Mouse (Mus musculus) ES-E14 (cell line): ENCODE measurements around the gene Rpn1. TPM values are rescaled to one million over a fixed set of nuclear protein-coding genes. Genes with fewer than 3 reads are reported as not detected.

Source experiments
- DNase-seq: peaks from one replicate; pipeline ENCODE4 v3.0.0-alpha.2; 2013; ENCODE audit warnings: low read depth, low spot score
- H3K27ac ChIP-seq: 2 replicates; pipeline ENCODE4 v1.5.1; 2012; ENCODE audit warnings: low read depth, mild to moderate bottlenecking, low read length, moderate library complexity, mixed read lengths; ENCODE audit not compliant: poor library complexity, insufficient read depth, severe bottlenecking
- H3K36me3 ChIP-seq: 2 replicates; pipeline ENCODE4 v1.6.1; 2012; ENCODE audit warnings: mild to moderate bottlenecking, low read length, moderate library complexity, mixed read lengths; ENCODE audit not compliant: control insufficient read depth, poor library complexity, insufficient read depth, severe bottlenecking
- H3K4me1 ChIP-seq, 2 experiments: fragments of 150-350 bp in 1 of 2; sonication (generic) in 1 of 2; 2 replicates each; pipeline ENCODE4 v1.6.1; 2012; ENCODE audit warnings: low read length in 2 of 2, mild to moderate bottlenecking in 1 of 2, mixed read lengths in 1 of 2; ENCODE audit not compliant: control insufficient read depth in 2 of 2, insufficient read depth in 2 of 2, poor library complexity in 1 of 2
- H3K4me3 ChIP-seq, 2 experiments: fragments of 150-350 bp in 1 of 2; sonication (generic) in 1 of 2; 2 replicates each; pipeline ENCODE4 v1.5.1; 2012; ENCODE audit warnings: low read length in 2 of 2, low read depth in 1 of 2, mild to moderate bottlenecking in 1 of 2, mixed read lengths in 1 of 2; ENCODE audit not compliant: insufficient read depth in 1 of 2, poor library complexity in 1 of 2, severe bottlenecking in 1 of 2
- H3K9ac ChIP-seq: 2 replicates; pipeline ENCODE4 v1.6.1; 2012; ENCODE audit warnings: low read depth, mild to moderate bottlenecking, low read length, mixed read lengths; ENCODE audit not compliant: poor library complexity, insufficient read depth, severe bottlenecking
- H3K9me3 ChIP-seq: fragments of 150-350 bp; sonication (generic); 2 replicates; pipeline ENCODE4 v1.6.1; 2012; ENCODE audit warnings: low read depth, mild to moderate bottlenecking, low read length; ENCODE audit not compliant: control insufficient read depth, insufficient read depth
- CHD2 ChIP-seq: IDR thresholded peaks from 2 replicates; pipeline ENCODE4 v1.6.1; 2014; ENCODE audit warnings: mild to moderate bottlenecking, low read depth, low read length, inconsistent platforms
- HCFC1 ChIP-seq: IDR thresholded peaks from 2 replicates; pipeline ENCODE4 v1.6.1; 2012; ENCODE audit warnings: low read length, inconsistent platforms, borderline replicate concordance; ENCODE audit not compliant: insufficient read depth
- MAFK ChIP-seq: IDR thresholded peaks from 2 replicates; pipeline ENCODE4 v1.6.1; 2014; ENCODE audit warnings: mild to moderate bottlenecking, low read depth, low read length, inconsistent platforms; ENCODE audit not compliant: insufficient read depth
- ZC3H11A ChIP-seq: IDR thresholded peaks from 2 replicates; pipeline ENCODE4 v1.6.1; 2012; ENCODE audit warnings: low read depth, mild to moderate bottlenecking, inconsistent platforms, low read length, borderline replicate concordance
- ZNF384 ChIP-seq: IDR thresholded peaks from 2 replicates; pipeline ENCODE4 v1.6.1; 2012; ENCODE audit warnings: low read depth, low read length, inconsistent platforms
- in situ Hi-C, 2 experiments: fragments of 600-800 bp; cut with MboI; formaldehyde crosslinking; loops; one replicate each; pipeline ENCODE4 v1.15.1; 2025; ENCODE audit warnings: low sequenced_read_pairs in 2 of 2, inconsistent platforms in 1 of 2; ENCODE audit not compliant: unreplicated experiment in 2 of 2
- total RNA-seq: library from RNA; depleted of rRNA; stranded (reverse); fragments of 300-350 nt; gene quantifications from 2 replicates; pipeline ENCODE4 v1.2.3, GENCODE M21; 2012

The Rpn1 gene
- total RNA-seq, 1 experiment, result 376 TPM

DNA sequence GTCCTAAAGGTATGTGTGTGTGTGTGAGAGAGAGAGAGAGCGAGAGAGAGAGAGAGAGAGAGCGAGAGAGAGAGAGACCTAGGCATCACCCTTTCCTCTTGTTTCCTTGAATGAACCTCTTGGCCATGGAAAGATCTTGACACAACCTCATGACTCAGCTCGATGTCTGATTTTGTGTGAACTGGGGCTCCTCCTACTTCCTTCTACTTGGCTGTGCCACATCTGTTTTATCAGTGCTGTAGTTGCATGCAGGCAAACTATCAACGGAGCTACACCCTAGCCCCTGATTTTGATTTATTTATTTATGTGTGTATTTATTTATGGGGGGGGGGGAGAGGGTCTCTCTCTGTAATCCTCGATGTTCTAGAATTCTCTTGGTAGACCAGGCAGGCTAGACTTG lies 36.4 kb upstream of the Rpn1 start:
- Histone ChIP-seq H3K9ac (no peak overlapping the region), H3K4me1 (peaks cover 3 to 4% of the 10 kb centered on the region in 2 experiments; a peak in 1 of 4 replicates), H3K27ac (no peak overlapping the region), H3K4me3 (no peak overlapping the region), H3K9me3 (no peaks in the 10 kb centered on the region), H3K36me3 (no peaks in the 10 kb centered on the region)
- TF ChIP-seq ZC3H11A, result no peak
- TF ChIP-seq MAFK, result no peak
- TF ChIP-seq ZNF384, result no peak
- no peak for TF ChIP-seq CHD2
- TF ChIP-seq HCFC1, result no peak
- DNase-seq, result no peak
- in situ Hi-C loops, result no loop called here

- no peaks in the 10 kb centered on the region for H3K36me3 ChIP-seq
- DNase-seq, result no peak
- in situ Hi-C loops, result no loop called here
- H3K4me3 ChIP-seq, result no peak overlapping the region
- H3K9ac ChIP-seq, result no peak overlapping the region
- H3K4me1 ChIP-seq, result 0 out of 4 replicates have a peak, but pooled peaks cover 0 to under 1% of the 10 kb centered on the region in 2 experiments
- H3K27ac ChIP-seq, result no peak overlapping the region
- no peaks in the 10 kb centered on the region for H3K9me3 ChIP-seq
- TF ChIP-seq ZNF384, result no peak
- no peak for TF ChIP-seq CHD2
- no peak for TF ChIP-seq MAFK
- no peak for TF ChIP-seq ZC3H11A
- TF ChIP-seq HCFC1, result no peak
These were observed 35.3 kb upstream of the Rpn1 start for GRCm38 (mm10) chr6:88049008-88049407.

DNA sequence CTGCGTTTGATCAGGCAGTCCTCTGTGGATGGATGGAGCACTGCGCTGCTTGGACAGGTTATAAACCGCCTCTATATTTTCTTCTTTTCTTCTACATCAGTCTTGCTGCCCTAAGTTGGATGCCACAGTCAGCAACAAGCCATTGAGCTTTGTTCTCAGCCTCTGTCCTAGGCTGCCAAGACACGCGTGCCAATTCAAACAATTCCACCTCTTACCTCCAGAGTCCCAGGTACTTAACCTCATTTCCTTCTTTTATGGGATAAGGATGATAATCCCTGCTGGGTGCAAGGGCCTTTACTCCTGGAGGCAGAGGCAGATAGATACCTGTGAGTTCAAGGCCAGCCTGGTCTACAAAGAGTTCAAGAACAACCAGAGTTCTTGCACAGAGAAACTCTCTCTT lies 33.1 kb upstream of the Rpn1 start:
- H3K27ac ChIP-seq, result no peak overlapping the region
- no peak overlapping the region for H3K9ac ChIP-seq
- no peak for TF ChIP-seq MAFK
- H3K9me3 ChIP-seq, result no peaks in the 10 kb centered on the region
- no peak overlapping the region for H3K4me3 ChIP-seq
- no peaks in the 10 kb centered on the region for H3K4me1 ChIP-seq
- no peak for DNase-seq
- in situ Hi-C loops, result no loop called here
- no peaks in the 10 kb centered on the region for H3K36me3 ChIP-seq

DNA sequence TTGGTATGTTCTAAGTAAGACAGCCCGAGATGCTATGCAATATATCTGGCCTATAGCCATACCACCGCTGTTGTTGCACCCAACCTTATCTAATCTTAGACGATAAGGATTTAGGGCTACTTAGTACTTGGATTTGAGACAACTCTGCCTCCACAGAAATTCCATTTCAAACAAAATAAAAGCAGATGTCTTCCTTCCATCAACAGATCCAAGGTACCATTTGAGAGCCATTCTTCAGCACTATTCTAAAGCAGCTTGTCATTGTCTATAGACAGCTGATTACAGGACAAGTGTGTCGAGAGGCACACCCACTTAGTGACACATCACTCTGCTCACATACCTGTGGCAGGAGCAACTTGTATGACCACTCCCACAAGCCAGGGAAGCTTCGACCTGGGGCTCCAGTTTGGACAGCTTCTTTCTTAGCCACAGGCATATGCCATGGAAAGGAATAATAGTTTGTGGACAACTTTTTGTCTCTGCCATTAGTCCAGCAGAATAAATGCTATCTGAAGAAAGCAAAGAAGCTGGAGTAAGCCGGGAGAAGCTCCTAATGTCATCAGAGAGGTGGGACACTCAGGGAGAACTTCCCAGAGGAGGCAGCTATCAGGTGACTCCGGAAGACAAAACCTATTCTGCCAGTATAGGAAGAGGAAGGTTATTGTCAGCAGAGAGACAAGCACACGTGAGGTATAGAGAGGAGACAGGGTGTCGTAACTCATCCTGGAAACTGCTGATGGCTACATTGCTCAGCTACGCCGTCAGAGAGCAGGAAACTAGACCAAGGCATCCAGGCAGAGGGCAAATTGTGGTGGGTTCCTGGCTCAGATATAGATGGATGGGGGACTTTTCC lies 30.8 kb upstream of the Rpn1 start:
- Histone ChIP-seq H3K36me3 (no peaks in the 10 kb centered on the region), H3K9me3 (no peaks in the 10 kb centered on the region), H3K4me1 (no peaks in the 10 kb centered on the region), H3K27ac (no peak overlapping the region), H3K4me3 (no peak overlapping the region), H3K9ac (no peak overlapping the region)
- in situ Hi-C loops, result no loop called here
- no peak for DNase-seq
- no peak for TF ChIP-seq MAFK
- TF ChIP-seq ZC3H11A, result no peak
- no peak for TF ChIP-seq ZNF384
- TF ChIP-seq CHD2, result no peak
- no peak for TF ChIP-seq HCFC1
